Mouse (Mus musculus) lung, embryonic 16.5 days (tissue): ENCODE measurements around the gene Parn. TPM values are rescaled to one million over a fixed set of nuclear protein-coding genes. Genes with fewer than 3 reads are reported as not detected.
"Not testable (repeated sequence)": the region's sequence is repeated elsewhere in the genome, so short reads cannot be mapped to it uniquely, and the experiment has no call there.

ENCODE experiments used
- ATAC-seq: fragments of 200-750 bp; cut with Nextera tagmentation; 2 replicates; pipeline ENCODE4 v1.8.0; 2017; ENCODE audit warnings: low read depth, mild to moderate bottlenecking, moderate library complexity
- H3K27ac ChIP-seq: fragments of 300-500 bp; sonication (generic); 2 replicates; pipeline ENCODE4 v1.5.1; 2014; ENCODE audit warnings: mild to moderate bottlenecking, control low read depth, low read length
- H3K27me3 ChIP-seq: fragments of 300-500 bp; sonication (generic); 2 replicates; pipeline ENCODE4 v1.6.1; 2014; ENCODE audit warnings: low read depth, low read length, mixed read lengths; ENCODE audit not compliant: control insufficient read depth, insufficient read depth
- H3K36me3 ChIP-seq: fragments of 300-500 bp; sonication (generic); 2 replicates; pipeline ENCODE4 v1.6.1; 2014; ENCODE audit warnings: low read length; ENCODE audit not compliant: control insufficient read depth, insufficient read depth
- H3K4me1 ChIP-seq: fragments of 300-500 bp; sonication (generic); replicated peaks from 2 replicates; pipeline ENCODE4 v1.6.1; 2014; ENCODE audit warnings: low read length, mixed read lengths; ENCODE audit not compliant: control insufficient read depth, insufficient read depth
- H3K4me2 ChIP-seq: fragments of 300-500 bp; sonication (generic); 2 replicates; pipeline ENCODE4 v1.6.1; 2014; ENCODE audit warnings: low read depth, low read length, control low read depth
- H3K4me3 ChIP-seq: fragments of 300-500 bp; sonication (generic); 2 replicates; pipeline ENCODE4 v1.5.1; 2014; ENCODE audit warnings: mild to moderate bottlenecking, low read length, control low read depth
- H3K9ac ChIP-seq: fragments of 300-500 bp; sonication (generic); 2 replicates; pipeline ENCODE4 v1.6.1; 2014; ENCODE audit warnings: low read length, control low read depth
- H3K9me3 ChIP-seq: fragments of 300-500 bp; sonication (generic); 2 replicates; pipeline ENCODE4 v1.6.1; 2016; ENCODE audit warnings: low read length; ENCODE audit not compliant: control insufficient read depth
- WGBS: fragments of 180-500 bp; shearing (Covaris S2); extraction: QIAGEN DNeasy Blood & Tissue Kit; methylation state at CpG from one replicate; pipeline ENCODE4 v1.1.7; 2014; 5-methylcytosine and 5-hydroxymethylcytosine counted together
- polyA plus RNA-seq: library from polyadenylated mRNA; unstranded; fragments of >200 nt; fragmentation: Nextera tagmentation; extraction: Ambion mirVana; gene quantifications from 2 replicates; pipeline ENCODE4 v1.2.1, GENCODE M21; 2015

Parn gene
- polyA plus RNA-seq, 1 experiment from 2014 or later = 44.1 TPM

DNA sequence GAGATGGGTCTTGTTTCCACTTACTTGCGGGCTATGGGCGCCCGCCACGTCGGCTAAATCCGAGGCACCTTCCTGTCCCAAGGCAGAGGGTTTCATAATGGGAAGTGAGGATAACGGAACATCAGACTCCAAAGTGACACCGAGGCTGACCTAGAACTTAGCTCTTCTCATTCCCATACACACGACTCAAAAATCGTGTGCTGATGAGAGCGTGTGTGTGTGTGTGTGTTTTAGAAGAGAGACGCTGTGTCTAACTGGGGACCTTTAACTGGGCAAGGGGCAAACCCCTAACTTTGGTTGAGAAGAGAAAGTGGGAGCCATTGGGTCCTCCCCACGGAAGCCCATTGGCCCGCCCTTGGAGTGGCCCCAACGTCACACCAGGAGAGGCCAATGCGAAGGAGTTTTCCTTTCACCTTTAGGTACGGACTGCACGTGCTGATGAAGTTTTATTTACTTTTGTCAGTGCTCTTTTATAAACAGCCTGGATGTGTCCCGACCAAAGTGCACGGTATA, 4.5 kb upstream of the Parn start:
- ATAC-seq = peak; percentile 55
- H3K27me3 ChIP-seq = no peaks in the 10 kb centered on the region
- under 1% methylated on average over 20 of the region's 20 CpGs for WGBS
- H3K36me3 ChIP-seq = peaks cover 6% of the 10 kb centered on the region; the same call in 1 of the 2 replicates
- no peaks in the 10 kb centered on the region for H3K9me3 ChIP-seq
- H3K27ac ChIP-seq = peak overlapping the region; percentile 68
- H3K9ac ChIP-seq = peak overlapping the region; percentile 93
- H3K4me3 ChIP-seq = peak overlapping the region; percentile 99
- peaks cover 6% of the 10 kb centered on the region for H3K4me1 ChIP-seq
- H3K4me2 ChIP-seq = peak overlapping the region; percentile 79

- Histone ChIP-seq H3K27me3 (no peaks in the 10 kb centered on the region), H3K36me3 (peaks cover 4% of the 10 kb centered on the region; the same call in 1 of the 2 replicates), H3K9ac (peak within 1 kb of the TSS; percentile 93), H3K27ac (peak within 1 kb of the TSS; percentile 87), H3K4me1 (peaks cover 6% of the 10 kb centered on the region), H3K4me3 (peak within 1 kb of the TSS; percentile 99), H3K9me3 (no peaks in the 10 kb centered on the region), H3K4me2 (peak within 1 kb of the TSS; percentile 79)
- peak; percentile 93 for ATAC-seq
- WGBS = under 1% methylated on average over 44 of the region's 54 CpGs
Measured at GRCm38 (mm10) chr16:13671685-13672385, 3.9 kb upstream of the Parn start, which contains the start of the genes Bfar and 3110001I22Rik. Bfar (plus strand) TSS chr16:13671858. 3110001I22Rik (plus strand) TSS chr16:13671929.

- peak overlapping the region; percentile 75 for H3K4me2 ChIP-seq
Measured at GRCm38 (mm10) chr16:13670896-13671295, 2.9 kb upstream of the Parn start.

DNA sequence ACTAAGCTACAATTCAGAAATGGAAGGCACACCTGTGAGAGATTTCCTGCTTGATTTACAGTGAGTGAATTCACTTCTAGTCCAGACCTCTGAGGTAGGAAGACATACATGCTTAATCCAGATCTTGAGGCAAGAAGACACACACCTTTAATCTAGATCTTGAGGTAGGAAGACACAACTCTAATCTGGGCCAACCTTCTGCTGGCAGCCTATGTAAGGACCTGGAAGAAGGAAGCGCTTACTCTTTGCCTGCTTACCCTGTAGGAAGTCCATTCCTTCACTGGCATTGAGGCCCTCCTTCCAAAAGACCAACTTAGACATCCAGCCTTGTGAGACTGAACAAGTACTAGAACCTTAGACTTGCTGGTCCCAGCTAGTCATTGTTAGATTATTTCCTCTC, 1.3 kb upstream of the Parn start:
- 91% methylated on average over 1 of the region's 1 CpGs for WGBS

More at GRCm38 (mm10) chr16:13670896-13671295, 2.9 kb upstream of the Parn start:
- not testable (repeated sequence) for H3K9ac ChIP-seq, H3K27me3 ChIP-seq, H3K9me3 ChIP-seq, H3K36me3 ChIP-seq, H3K4me1 ChIP-seq, ATAC-seq, H3K27ac ChIP-seq
- H3K4me3 ChIP-seq = peak overlapping the region; percentile 99; the same call in 1 of the 2 replicates
- WGBS = 58% methylated on average over 5 of the region's 5 CpGs

DNA sequence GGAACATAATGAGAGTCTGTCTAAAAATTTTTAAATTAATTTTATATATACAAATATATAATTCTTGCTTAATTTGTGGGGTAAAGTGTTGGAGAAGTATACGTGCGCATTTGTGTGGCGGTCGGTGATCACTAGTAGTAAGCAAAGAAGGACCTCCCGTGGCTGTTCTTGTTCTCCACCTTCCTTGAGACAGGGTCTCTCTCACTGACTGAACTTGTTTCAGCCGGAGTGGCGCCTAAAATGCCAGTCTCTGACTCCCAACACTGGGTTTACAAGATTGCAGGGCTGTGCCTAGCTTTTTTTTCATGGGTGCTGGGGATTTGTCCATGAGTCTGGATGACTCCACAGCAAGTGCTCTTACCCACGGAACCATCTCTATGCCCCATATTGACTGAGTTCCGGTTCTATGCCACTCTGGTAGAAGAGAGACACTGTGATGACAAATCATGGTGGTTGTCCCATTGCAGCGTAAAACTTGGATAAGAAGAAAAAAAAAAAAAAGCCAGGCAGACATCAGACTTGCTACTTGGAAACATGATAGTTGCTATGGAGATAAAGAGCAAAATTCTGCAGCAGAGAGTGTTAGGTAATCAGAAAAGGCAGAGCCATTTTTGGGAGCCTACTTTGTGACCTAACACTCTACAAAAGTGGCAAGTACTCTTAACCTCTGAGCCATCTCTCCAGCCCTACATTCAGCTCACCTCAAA, 585 bp upstream of the Parn start:
- Histone ChIP-seq H3K27ac (peak overlapping the region; percentile 61), H3K27me3 (no peaks in the 10 kb centered on the region), H3K36me3 (0 out of 2 replicates have a peak, but pooled peaks cover 3% of the 10 kb centered on the region), H3K9me3 (no peaks in the 10 kb centered on the region), H3K4me2 (peak overlapping the region; percentile 74), H3K4me1 (peaks cover 6% of the 10 kb centered on the region), H3K4me3 (peak overlapping the region; percentile 83), H3K9ac (peak overlapping the region; percentile 86)
- ATAC-seq = no peak
- WGBS = 69% methylated on average over 10 of the region's 10 CpGs

More for the DNA sequence above, 1.3 kb upstream of the Parn start:
- Histone ChIP-seq H3K4me1 (peaks cover 6% of the 10 kb centered on the region), H3K4me3 (no peak overlapping the region), H3K9ac (no peak overlapping the region), H3K27ac (no peak overlapping the region), H3K9me3 (no peaks in the 10 kb centered on the region), H3K4me2 (no peak overlapping the region), H3K36me3 (0 out of 2 replicates have a peak, but pooled peaks cover 2% of the 10 kb centered on the region), H3K27me3 (no peaks in the 10 kb centered on the region)
- ATAC-seq = no peak

GRCm38 (mm10) chr16:13660736-13661135, 7.2 kb downstream of the Parn start:
- Histone ChIP-seq H3K9me3 (no peaks in the 10 kb centered on the region), H3K4me2 (no peak overlapping the region), H3K36me3 (peaks cover 26% of the 10 kb centered on the region), H3K27ac (no peak overlapping the region), H3K4me1 (no peaks in the 10 kb centered on the region), H3K4me3 (no peak overlapping the region), H3K9ac (no peak overlapping the region), H3K27me3 (no peaks in the 10 kb centered on the region)
- ATAC-seq = no peak
- 90% methylated on average over 9 of the region's 9 CpGs for WGBS

DNA sequence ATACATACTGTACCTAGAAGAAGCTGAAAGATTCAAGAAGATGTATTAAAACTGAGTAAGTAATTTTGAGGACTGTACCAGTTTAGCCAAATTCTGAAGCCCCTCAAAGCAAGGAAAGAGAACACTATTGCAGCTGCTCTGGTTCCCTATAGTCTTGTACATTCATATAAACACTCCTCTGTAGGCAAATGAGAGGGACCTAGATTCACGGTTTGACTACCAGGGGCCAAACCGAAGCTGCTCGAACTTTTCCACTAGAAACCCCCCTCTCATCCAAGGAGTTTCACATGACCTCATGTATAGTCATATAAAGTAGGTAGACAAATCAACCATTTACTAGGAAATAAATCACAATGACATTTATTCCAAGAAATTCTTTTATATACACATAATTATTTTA, 9.1 kb downstream of the Parn start:
- peaks cover 27% of the 10 kb centered on the region for H3K36me3 ChIP-seq
- ATAC-seq = no peak
- H3K9me3 ChIP-seq = no peaks in the 10 kb centered on the region
- no peaks in the 10 kb centered on the region for H3K4me1 ChIP-seq
- H3K27ac ChIP-seq = no peak overlapping the region
- H3K27me3 ChIP-seq = no peaks in the 10 kb centered on the region
- WGBS = 92% methylated on average over 3 of the region's 3 CpGs
- H3K4me3 ChIP-seq = no peak overlapping the region
- no peak overlapping the region for H3K4me2 ChIP-seq
- no peak overlapping the region for H3K9ac ChIP-seq

- Histone ChIP-seq H3K27me3 (no peaks in the 10 kb centered on the region), H3K36me3 (peaks cover 13% of the 10 kb centered on the region), H3K9me3 (no peaks in the 10 kb centered on the region), H3K27ac (no peak overlapping the region), H3K4me3 (no peak overlapping the region), H3K4me2 (no peak overlapping the region), H3K9ac (no peak overlapping the region), H3K4me1 (no peaks in the 10 kb centered on the region)
- WGBS = 68% methylated on average over 4 of the region's 4 CpGs
- ATAC-seq = no peak
Measured at GRCm38 (mm10) chr16:13645930-13646329, 22.0 kb downstream of the Parn start.

DNA sequence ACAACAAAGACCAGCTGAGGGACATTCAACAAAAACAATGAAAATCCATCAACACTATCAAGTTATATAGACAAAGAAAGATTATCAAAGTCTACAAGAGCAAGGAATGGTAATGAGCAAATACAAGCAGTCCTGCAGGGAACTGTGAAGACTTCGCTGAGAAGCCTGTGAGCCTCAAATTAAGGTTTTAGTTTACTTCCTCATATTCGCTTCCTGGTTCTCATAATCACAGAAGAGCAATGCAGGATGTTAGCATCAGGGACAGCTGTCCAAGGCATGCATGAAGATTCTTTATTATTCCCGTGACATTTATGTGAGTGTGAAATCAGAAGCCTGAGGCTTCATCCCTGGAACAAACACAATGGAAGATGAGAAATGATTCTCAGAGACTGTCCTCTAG, 23.5 kb downstream of the Parn start:
- Histone ChIP-seq H3K4me1 (no peaks in the 10 kb centered on the region), H3K27me3 (no peaks in the 10 kb centered on the region), H3K9ac (no peak overlapping the region), H3K27ac (no peak overlapping the region), H3K4me3 (no peak overlapping the region), H3K36me3 (peaks cover 13% of the 10 kb centered on the region), H3K9me3 (no peaks in the 10 kb centered on the region), H3K4me2 (no peak overlapping the region)
- no peak for ATAC-seq
- WGBS = 85% methylated on average over 3 of the region's 3 CpGs
